8 mouse cellular contexts compared by ENCODE assay signal in genomic region chr3:40893816-40894258, GRCm38 (mm10). TPM values are rescaled to one million over a fixed set of nuclear protein-coding genes. Genes with fewer than 3 reads are reported as not detected.
DNase-seq lines count a peak whose midpoint lies in the region; ATAC-seq and TF ChIP-seq lines count a peak whose summit lies in the region.
"Not testable (repeated sequence)": the region's sequence is repeated elsewhere in the genome, so short reads cannot be mapped to it uniquely, and the experiment has no call there.

No protein-coding gene starts in this region.

- TF ChIP-seq CTCF in liver, embryonic 14.5 days (IDR thresholded peaks at IDR 0.05; ENCODE audit: low read depth): peak; percentile 84
- TF ChIP-seq CTCF in stomach, postnatal 0 days (IDR thresholded peaks at IDR 0.05; ENCODE audit: low read depth): peak; percentile 78

- peak overlapping the region; percentile 59 for H3K4me3 ChIP-seq in forebrain, embryonic 10.5 days
- peak overlapping the region; percentile 71 for H3K4me3 ChIP-seq in heart, embryonic 15.5 days
- H3K4me3 ChIP-seq in liver, embryonic 14.5 days (ENCODE audit: insufficient read depth in 1 of 2, low read depth in 2 of 2, low read length in 2 of 2): peak overlapping the region; percentile 72 to 85
- peak overlapping the region; percentile 43 for H3K4me3 ChIP-seq in neural tube, embryonic 11.5 days (ENCODE audit: low read depth, low read length)
- peak overlapping the region; percentile 56 for H3K4me3 ChIP-seq in stomach, postnatal 0 days (ENCODE audit: low read depth, low read length)

- not testable (repeated sequence) for H3K9me3 ChIP-seq in forebrain, embryonic 10.5 days; heart, embryonic 15.5 days (replicated peaks); liver, embryonic 14.5 days (ENCODE audit: control insufficient read depth, low read length); neural tube, embryonic 11.5 days (ENCODE audit: control insufficient read depth, low read length); stomach, postnatal 0 days (ENCODE audit: control insufficient read depth, low read length)

- ATAC-seq in CD4-positive, CD25-positive, alpha-beta regulatory T cell, adult 4 months: peak; percentile 97
- ATAC-seq in heart, embryonic 15.5 days (replicated peaks; ENCODE audit: insufficient number of reproducible peaks, insufficient read depth, low FRiP score, low read depth): peak; percentile 99
- ATAC-seq in liver, embryonic 14.5 days (ENCODE audit: insufficient read depth): peak; percentile 100
- peak; percentile 99 for ATAC-seq in neural tube, embryonic 11.5 days (ENCODE audit: insufficient read depth, low FRiP score, low TSS enrichment)
- ATAC-seq in stomach, postnatal 0 days (ENCODE audit: low FRiP score, low TSS enrichment): peak; percentile 100

- not testable (repeated sequence) for H3K4me1 ChIP-seq in forebrain, embryonic 10.5 days; heart, embryonic 15.5 days (replicated peaks); liver, embryonic 14.5 days (replicated peaks; ENCODE audit: control insufficient read depth in 2 of 2, insufficient read depth in 2 of 2, low read length in 1 of 2); neural tube, embryonic 11.5 days (ENCODE audit: control insufficient read depth, insufficient read depth, low read length); stomach, postnatal 0 days (replicated peaks; ENCODE audit: control insufficient read depth, insufficient read depth)

- H3K27ac ChIP-seq in forebrain, embryonic 10.5 days: peak overlapping the region; percentile 81
- peak overlapping the region; percentile 73 for H3K27ac ChIP-seq in heart, embryonic 15.5 days
- peak overlapping the region; percentile 56 for H3K27ac ChIP-seq in liver, embryonic 14.5 days
- not testable (repeated sequence) for H3K27ac ChIP-seq in neural tube, embryonic 11.5 days (ENCODE audit: low read depth, low read length)
- peak overlapping the region; percentile 58 for H3K27ac ChIP-seq in stomach, postnatal 0 days (replicated peaks)

- peak; percentile 98 for DNase-seq in c-Kit-negative CD71-positive TER-119-positive erythroid progenitor cells, embryonic 14.5 days (ENCODE audit: low read depth, low spot score)
- DNase-seq in forebrain, embryonic 10.5 days (ENCODE audit: extremely low spot score, low spot score): peak; percentile 99
- peak; percentile 98 to 100 for DNase-seq in kidney, postnatal 25 days
- DNase-seq in liver, embryonic 14.5 days (ENCODE audit: low read depth in 3 of 3, low spot score in 3 of 3): peak; percentile 95 to 97 (median 96)
- DNase-seq in neural tube, embryonic 11.5 days (ENCODE audit: low spot score): peak; percentile 98
- peak; percentile 99 for DNase-seq in stomach, postnatal 0 days (ENCODE audit: low spot score)

- TF ChIP-seq EP300 in liver, embryonic 14.5 days (IDR thresholded peaks at IDR 0.05; ENCODE audit: low read depth): not testable (repeated sequence)
- TF ChIP-seq EP300 in stomach, postnatal 0 days (optimal IDR thresholded peaks at IDR 0.05): peak; percentile 52

- not testable (repeated sequence) for H3K36me3 ChIP-seq in forebrain, embryonic 10.5 days (replicated peaks); heart, embryonic 15.5 days; liver, embryonic 14.5 days (replicated peaks; ENCODE audit: control insufficient read depth, insufficient read depth, low read depth); neural tube, embryonic 11.5 days (ENCODE audit: control insufficient read depth, insufficient read depth, low read length); stomach, postnatal 0 days (ENCODE audit: control insufficient read depth, insufficient read depth, low read length)

- H3K27me3 ChIP-seq in forebrain, embryonic 10.5 days (ENCODE audit: poor library complexity, severe bottlenecking); heart, embryonic 15.5 days; liver, embryonic 14.5 days (ENCODE audit: control insufficient read depth, insufficient read depth, low read length); neural tube, embryonic 11.5 days (ENCODE audit: control insufficient read depth, insufficient read depth, low read length); stomach, postnatal 0 days (ENCODE audit: control insufficient read depth, insufficient read depth, low read length): not testable (repeated sequence)

- peak overlapping the region; percentile 64 for H3K4me2 ChIP-seq in heart, embryonic 15.5 days
- peak overlapping the region; percentile 74 for H3K4me2 ChIP-seq in liver, embryonic 14.5 days (ENCODE audit: low read depth)
- peak overlapping the region; percentile 42 for H3K4me2 ChIP-seq in neural tube, embryonic 11.5 days (ENCODE audit: low read depth)
- peak overlapping the region; percentile 48 for H3K4me2 ChIP-seq in stomach, postnatal 0 days (replicated peaks; ENCODE audit: low read depth)

- H3K9ac ChIP-seq in heart, embryonic 15.5 days: peak overlapping the region; percentile 66
- H3K9ac ChIP-seq in liver, embryonic 14.5 days (replicated peaks): peak overlapping the region; percentile 76
- peak overlapping the region; percentile 56 for H3K9ac ChIP-seq in neural tube, embryonic 11.5 days (ENCODE audit: low read length)
- peak overlapping the region; percentile 63 for H3K9ac ChIP-seq in stomach, postnatal 0 days (ENCODE audit: low read length)

- WGBS in forebrain, embryonic 10.5 days: under 1% methylated on average over 38 of the region's 38 CpGs
- WGBS in heart, embryonic 15.5 days: 0% methylated on average over 38 of the region's 38 CpGs
- WGBS in liver, embryonic 14.5 days (ENCODE audit: insufficient replicate concordance): under 1% methylated on average over 38 of the region's 38 CpGs
- WGBS in neural tube, embryonic 11.5 days: 0% methylated on average over 35 of the region's 38 CpGs
- WGBS in stomach, postnatal 0 days: under 1% methylated on average over 36 of the region's 38 CpGs

RNA-seq across cellular contexts. Expression of gene 1700034I23Rik, which starts 8.5 kb away (rescaled TPM):
- polyA plus RNA-seq in CD4-positive, CD25-positive, alpha-beta regulatory T cell, adult 4 months (2017; shearing (Covaris generic)): under 1 TPM; 0.86 to 0.96 TPM
- polyA plus RNA-seq in forebrain, embryonic 10.5 days (2016; fragmentation: Nextera tagmentation; extraction: Ambion mirVana): 0.09 and 0.10 TPM in 2 replicates
- polyA plus RNA-seq in heart, embryonic 15.5 days (2015; fragmentation: Nextera tagmentation; extraction: Ambion mirVana): 0.13 TPM in 2 replicates
- not detected in 2 replicates for polyA plus RNA-seq in liver, embryonic 14.5 days (2012; rRNA removed)
- polyA plus RNA-seq in liver, embryonic 14.5 days (2014; fragmentation: Nextera tagmentation; extraction: Ambion mirVana): 0.05 TPM in 1 of 2 replicates, not detected in the other
- polyA plus RNA-seq in neural tube, embryonic 11.5 days (2014; fragmentation: Nextera tagmentation; extraction: Ambion mirVana): 0.30 TPM in 1 of 2 replicates, not detected in the other
- polyA plus RNA-seq in stomach, postnatal 0 days (2015; fragmentation: Nextera tagmentation; extraction: Ambion mirVana): 0.06 and 0.08 TPM in 2 replicates

RNA-seq across cellular contexts. Expression of gene Abhd18, which starts 47.1 kb away (rescaled TPM):
- polyA plus RNA-seq in CD4-positive, CD25-positive, alpha-beta regulatory T cell, adult 4 months (2017; shearing (Covaris generic)): 10 to 100 TPM; 15.6 to 17.2 TPM
- polyA plus RNA-seq in forebrain, embryonic 10.5 days (2016; fragmentation: Nextera tagmentation; extraction: Ambion mirVana): 4.5 and 6.0 TPM in 2 replicates
- polyA plus RNA-seq in heart, embryonic 15.5 days (2015; fragmentation: Nextera tagmentation; extraction: Ambion mirVana): 14.9 and 18.4 TPM in 2 replicates
- polyA plus RNA-seq in liver, embryonic 14.5 days (2012; rRNA removed): 1.5 and 2.1 TPM in 2 replicates
- 2.2 and 2.4 TPM in 2 replicates for polyA plus RNA-seq in liver, embryonic 14.5 days (2014; fragmentation: Nextera tagmentation; extraction: Ambion mirVana)
- 5.1 and 6.4 TPM in 2 replicates for polyA plus RNA-seq in neural tube, embryonic 11.5 days (2014; fragmentation: Nextera tagmentation; extraction: Ambion mirVana)
- 5.1 and 5.7 TPM in 2 replicates for polyA plus RNA-seq in stomach, postnatal 0 days (2015; fragmentation: Nextera tagmentation; extraction: Ambion mirVana)

RNA-seq across cellular contexts. Expression of gene Mfsd8, which starts 47.2 kb away (rescaled TPM):
- polyA plus RNA-seq in CD4-positive, CD25-positive, alpha-beta regulatory T cell, adult 4 months (2017; shearing (Covaris generic)): 10 to 100 TPM; 12.9 to 18.8 TPM
- polyA plus RNA-seq in forebrain, embryonic 10.5 days (2016; fragmentation: Nextera tagmentation; extraction: Ambion mirVana): 6.0 and 6.1 TPM in 2 replicates
- 6.3 and 6.6 TPM in 2 replicates for polyA plus RNA-seq in heart, embryonic 15.5 days (2015; fragmentation: Nextera tagmentation; extraction: Ambion mirVana)
- polyA plus RNA-seq in liver, embryonic 14.5 days (2012; rRNA removed): 1.7 and 2.5 TPM in 2 replicates
- polyA plus RNA-seq in liver, embryonic 14.5 days (2014; fragmentation: Nextera tagmentation; extraction: Ambion mirVana): 3.7 and 4.3 TPM in 2 replicates
- polyA plus RNA-seq in neural tube, embryonic 11.5 days (2014; fragmentation: Nextera tagmentation; extraction: Ambion mirVana): 7.5 and 7.7 TPM in 2 replicates
- 5.9 and 6.1 TPM in 2 replicates for polyA plus RNA-seq in stomach, postnatal 0 days (2015; fragmentation: Nextera tagmentation; extraction: Ambion mirVana)

RNA-seq across cellular contexts. Expression of gene Larp1b, which starts 55.8 kb away (rescaled TPM):
- 10 to 100 TPM; 12.7 to 27.2 TPM for polyA plus RNA-seq in CD4-positive, CD25-positive, alpha-beta regulatory T cell, adult 4 months (2017; shearing (Covaris generic))
- 1.5 and 2.0 TPM in 2 replicates for polyA plus RNA-seq in forebrain, embryonic 10.5 days (2016; fragmentation: Nextera tagmentation; extraction: Ambion mirVana)
- 15.0 and 16.0 TPM in 2 replicates for polyA plus RNA-seq in heart, embryonic 15.5 days (2015; fragmentation: Nextera tagmentation; extraction: Ambion mirVana)
- polyA plus RNA-seq in liver, embryonic 14.5 days (2012; rRNA removed): 4.4 and 9.0 TPM in 2 replicates
- polyA plus RNA-seq in liver, embryonic 14.5 days (2014; fragmentation: Nextera tagmentation; extraction: Ambion mirVana): 7.5 and 9.3 TPM in 2 replicates
- polyA plus RNA-seq in neural tube, embryonic 11.5 days (2014; fragmentation: Nextera tagmentation; extraction: Ambion mirVana): 2.3 and 3.7 TPM in 2 replicates
- 10.7 and 10.8 TPM in 2 replicates for polyA plus RNA-seq in stomach, postnatal 0 days (2015; fragmentation: Nextera tagmentation; extraction: Ambion mirVana)
